12 mouse cellular contexts compared by ENCODE assay signal in the genomic region with DNA sequence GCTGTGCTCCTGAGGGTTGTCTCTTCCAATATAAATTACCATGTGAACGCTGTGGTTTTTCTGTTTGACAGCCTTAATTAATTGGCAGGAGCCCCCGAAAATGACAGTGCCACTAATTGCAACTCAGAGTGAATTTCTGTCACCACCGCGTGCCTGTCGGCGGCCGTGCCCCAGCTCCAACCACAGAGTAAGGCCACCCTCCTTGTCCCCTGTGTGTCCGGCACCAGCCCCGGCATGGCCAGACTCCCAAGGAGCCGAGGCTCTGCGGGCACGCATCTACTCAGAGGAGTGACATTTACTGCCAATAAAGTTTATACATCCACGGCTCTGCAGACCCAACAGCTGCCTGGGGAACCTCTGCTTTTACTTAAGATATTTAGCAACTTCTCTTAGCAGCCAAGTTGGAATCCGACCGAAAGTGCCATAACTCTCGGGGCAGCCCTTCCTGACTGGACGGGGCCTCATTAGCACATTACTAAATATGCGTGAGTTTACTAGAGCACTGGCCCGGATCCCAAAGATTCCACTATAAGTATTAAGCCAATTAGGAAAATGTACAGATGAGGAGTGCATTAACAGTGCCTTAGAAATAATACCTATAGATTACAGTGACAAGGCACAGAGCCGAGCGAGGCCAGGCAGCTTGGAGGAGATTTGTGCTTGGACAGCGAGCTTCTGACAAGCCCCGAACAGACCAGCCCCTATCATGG.
DNase-seq lines count a peak whose midpoint lies in the region; ATAC-seq and TF ChIP-seq lines count a peak whose summit lies in the region.
"Had no signal": no experiment of that assay in that cellular context is flagged by ENCODE, and none has a peak within 500 bp of the region (broad histone marks: within the 10 kb centered on the region; RNA-seq: fewer than 3 reads in every experiment).

No protein-coding gene starts in this region.

- no peak for TF ChIP-seq POLR2A in cerebellum, adult 2 months (IDR thresholded peaks at IDR 0.05; ENCODE audit: borderline replicate concordance, insufficient read depth, low read length)

- no peaks in the 10 kb centered on the region for H3K4me1 ChIP-seq in lung, postnatal 0 days (ENCODE audit: insufficient read depth, low read depth, low read length)
- H3K4me1 ChIP-seq in forebrain, postnatal 0 days (ENCODE audit: insufficient read depth) = peaks cover 26% of the 10 kb centered on the region
- H3K4me1 ChIP-seq in limb, embryonic 10.5 days = peaks cover 62% of the 10 kb centered on the region
- 0 out of 2 replicates have a peak, but pooled peaks cover 4% of the 10 kb centered on the region for H3K4me1 ChIP-seq in cerebellum, adult 2 months (ENCODE audit: control insufficient read depth, insufficient read depth, low read length)

- no peak overlapping the region for H3K27ac ChIP-seq in lung, postnatal 0 days (ENCODE audit: low read length)
- peak overlapping the region; percentile 52; the same call in 1 of the 2 replicates for H3K27ac ChIP-seq in forebrain, postnatal 0 days (ENCODE audit: low read depth, low read length)
- peak overlapping the region; percentile 10; the same call in 1 of the 2 replicates for H3K27ac ChIP-seq in limb, embryonic 10.5 days
- no peak overlapping the region for H3K27ac ChIP-seq in cerebellum, adult 2 months (ENCODE audit: insufficient read depth, low read length)

- WGBS in lung, postnatal 0 days = 66% methylated on average over 23 of the region's 23 CpGs
- WGBS in forebrain, postnatal 0 days = 20% methylated on average over 23 of the region's 23 CpGs
- 34% methylated on average over 23 of the region's 23 CpGs for WGBS in limb, embryonic 10.5 days
- 55% methylated on average over 23 of the region's 23 CpGs for WGBS in cerebellum, adult 2 months

- no peaks in the 10 kb centered on the region for H3K36me3 ChIP-seq in lung, postnatal 0 days (ENCODE audit: insufficient read depth, low read length)
- no peaks in the 10 kb centered on the region; the same call in 1 of the 2 replicates for H3K36me3 ChIP-seq in forebrain, postnatal 0 days (ENCODE audit: insufficient read depth)
- peaks cover 5% of the 10 kb centered on the region; the same call in 1 of the 2 replicates for H3K36me3 ChIP-seq in limb, embryonic 10.5 days
- H3K36me3 ChIP-seq: G1E had no signal

- H3K9ac ChIP-seq in lung, postnatal 0 days (replicated peaks; ENCODE audit: low read depth) = no peak overlapping the region
- H3K9ac ChIP-seq in forebrain, postnatal 0 days = peak overlapping the region; percentile 33; the same call in 1 of the 2 replicates

- peak; percentile 51 for DNase-seq in lung, postnatal 0 days (ENCODE audit: low spot score)
- DNase-seq in lung, adult 18-20 months = no peak
- peak; percentile 58 for DNase-seq in forebrain, postnatal 0 days
- DNase-seq in limb, embryonic 10.5 days (ENCODE audit: low spot score) = peak; percentile 61
- DNase-seq in retina, postnatal 1 day = peak; percentile 88
- DNase-seq in cerebellum, adult 2 months = no peak
- DNase-seq: adrenal gland, postnatal 36 days; kidney, adult 18-20 months; thymus, postnatal 4 days had no signal

- peak overlapping the region; percentile 28; the same call in 1 of the 2 replicates for H3K4me2 ChIP-seq in lung, postnatal 0 days (replicated peaks; ENCODE audit: low read depth, low read length)
- H3K4me2 ChIP-seq in forebrain, postnatal 0 days (ENCODE audit: low read depth) = peak overlapping the region; percentile 20
- H3K4me2 ChIP-seq: liver, embryonic 11.5 days had no signal

- no peak overlapping the region for H3K4me3 ChIP-seq in lung, postnatal 0 days (ENCODE audit: low read depth, low read length)
- H3K4me3 ChIP-seq in forebrain, postnatal 0 days (ENCODE audit: low read depth, low read length) = no peak overlapping the region
- H3K4me3 ChIP-seq in limb, embryonic 10.5 days = peak overlapping the region; percentile 6; the same call in 1 of the 2 replicates
- no peak overlapping the region for H3K4me3 ChIP-seq in cerebellum, adult 2 months (replicated peaks; ENCODE audit: insufficient read depth, low read depth, low read length)

- H3K9me3 ChIP-seq in lung, postnatal 0 days (ENCODE audit: low read length) = no peaks in the 10 kb centered on the region
- no peaks in the 10 kb centered on the region for H3K9me3 ChIP-seq in forebrain, postnatal 0 days (ENCODE audit: low read length)
- H3K9me3 ChIP-seq in limb, embryonic 10.5 days (replicated peaks) = no peaks in the 10 kb centered on the region

- no peak for TF ChIP-seq CTCF in lung, postnatal 0 days (IDR thresholded peaks at IDR 0.05)
- TF ChIP-seq CTCF in forebrain, postnatal 0 days (IDR thresholded peaks at IDR 0.05; ENCODE audit: low read depth) = no peak
- TF ChIP-seq CTCF in cerebellum, adult 2 months (IDR thresholded peaks at IDR 0.05; ENCODE audit: borderline replicate concordance, insufficient read depth, low read depth, low read length) = no peak

- no peak for TF ChIP-seq EP300 in lung, postnatal 0 days (IDR thresholded peaks at IDR 0.05)

- ATAC-seq in lung, postnatal 0 days = peak; percentile 33; the same call in 1 of the 2 replicates
- peak; percentile 21; the same call in 1 of the 2 replicates for ATAC-seq in forebrain, postnatal 0 days
- no peak for ATAC-seq in granulocyte monocyte progenitor cell, adult 5-6 weeks (replicated peaks; ENCODE audit: poor library complexity, severe bottlenecking)

- no peaks in the 10 kb centered on the region for H3K27me3 ChIP-seq in lung, postnatal 0 days (replicated peaks; ENCODE audit: insufficient read depth, low read length)
- no peaks in the 10 kb centered on the region for H3K27me3 ChIP-seq in forebrain, postnatal 0 days (ENCODE audit: insufficient read depth, low read length)
- peaks cover 44% of the 10 kb centered on the region for H3K27me3 ChIP-seq in limb, embryonic 10.5 days (ENCODE audit: low read depth, poor library complexity, severe bottlenecking)
- H3K27me3 ChIP-seq in cerebellum, adult 2 months (ENCODE audit: control insufficient read depth, insufficient read depth, low read length) = no peaks in the 10 kb centered on the region

Comparison
In these comparisons a context has a peak if more than half of its experiments do, and no peak if none do; other contexts are left out.
1. DNase-seq: peak in lung, postnatal 0 days (single experiment), forebrain, postnatal 0 days (single experiment), limb, embryonic 10.5 days (single experiment) and retina, postnatal 1 day (single experiment); none in lung, adult 18-20 months (0 of 2) and cerebellum, adult 2 months (0 of 2).
2. H3K27ac ChIP-seq: peak in forebrain, postnatal 0 days (single experiment) and limb, embryonic 10.5 days (single experiment); none in lung, postnatal 0 days (single experiment) and cerebellum, adult 2 months (single experiment).